Comparison of ENCODE assay signal across 20 mouse cellular contexts in genomic region chrX:13475382-13475781, GRCm38 (mm10). TPM values are rescaled to one million over a fixed set of nuclear protein-coding genes. Genes with fewer than 3 reads are reported as not detected.
DNase-seq lines count a peak whose midpoint lies in the region; ATAC-seq and TF ChIP-seq lines count a peak whose summit lies in the region.
"Had no signal": no experiment of that assay in that cellular context is flagged by ENCODE, and none has a peak within 500 bp of the region (broad histone marks: within the 10 kb centered on the region; RNA-seq: fewer than 3 reads in every experiment).

No protein-coding gene starts in this region.

- peak; percentile 37; the same call in 1 of the 2 replicates for ATAC-seq in limb, embryonic 14.5 days (ENCODE audit: low FRiP score, low read depth)
- 0 out of 2 replicates have a peak, but pooled peaks have one; percentile 44 for ATAC-seq in limb, embryonic 15.5 days (ENCODE audit: insufficient number of reproducible peaks, low FRiP score, low TSS enrichment, low read depth)
- ATAC-seq: activated CD4-positive, CD25-positive, alpha-beta regulatory T cell, adult 4 months; forebrain, embryonic 13.5 days; forebrain, embryonic 15.5 days; forebrain, postnatal 0 days; Patski had no signal

- no peak overlapping the region for H3K4me2 ChIP-seq in limb, embryonic 14.5 days (replicated peaks; ENCODE audit: low read depth, low read length, severe bottlenecking)
- no peak overlapping the region for H3K4me2 ChIP-seq in limb, embryonic 15.5 days
- H3K4me2 ChIP-seq: embryonic facial prominence, embryonic 13.5 days; forebrain, embryonic 13.5 days; forebrain, embryonic 15.5 days had no signal

- no peaks in the 10 kb centered on the region for H3K4me1 ChIP-seq in limb, embryonic 14.5 days (ENCODE audit: control insufficient read depth, insufficient read depth, low read length)
- no peaks in the 10 kb centered on the region for H3K4me1 ChIP-seq in limb, embryonic 10.5 days
- no peaks in the 10 kb centered on the region for H3K4me1 ChIP-seq in limb, embryonic 15.5 days
- H3K4me1 ChIP-seq in lung, adult 2 months (ENCODE audit: control insufficient read depth, insufficient read depth, low read length) = no peaks in the 10 kb centered on the region; the same call in none of the 2 replicates
- H3K4me1 ChIP-seq: embryonic facial prominence, embryonic 13.5 days; forebrain, embryonic 13.5 days; forebrain, embryonic 15.5 days had no signal

- no peak for DNase-seq in limb, embryonic 14.5 days (ENCODE audit: low spot score)
- DNase-seq in limb, embryonic 10.5 days (ENCODE audit: low spot score) = no peak
- DNase-seq in heart, adult 18-20 months = no peak
- DNase-seq in lung, adult 2 months = no peak
- DNase-seq: adrenal gland, adult 8-10 months; adrenal gland, postnatal 14 days; adrenal gland, postnatal 36 days; cerebellum, adult 11-12 months; cerebellum, adult 2 months; cerebellum, adult 9-10 months; cerebellum, postnatal 10 days; cerebellum, postnatal 25 days; forebrain, postnatal 0 days had no signal

- H3K9ac ChIP-seq in limb, embryonic 14.5 days (ENCODE audit: low read depth, low read length, severe bottlenecking) = no peak overlapping the region
- no peak overlapping the region for H3K9ac ChIP-seq in limb, embryonic 15.5 days
- H3K9ac ChIP-seq: embryonic facial prominence, embryonic 13.5 days; forebrain, embryonic 13.5 days; forebrain, embryonic 15.5 days; forebrain, postnatal 0 days had no signal

- no peak for TF ChIP-seq CTCF in lung, adult 2 months (IDR thresholded peaks at IDR 0.05; ENCODE audit: insufficient read depth, low read length)

- H3K4me3 ChIP-seq in limb, embryonic 14.5 days (replicated peaks; ENCODE audit: low read length) = no peak overlapping the region
- no peak overlapping the region for H3K4me3 ChIP-seq in limb, embryonic 10.5 days
- no peak overlapping the region for H3K4me3 ChIP-seq in limb, embryonic 15.5 days
- no peak overlapping the region for H3K4me3 ChIP-seq in lung, adult 2 months (replicated peaks; ENCODE audit: extremely low read depth, low read depth, low read length)
- H3K4me3 ChIP-seq: embryonic facial prominence, embryonic 13.5 days; forebrain, embryonic 13.5 days; forebrain, embryonic 15.5 days had no signal

- no peak for TF ChIP-seq POLR2A in limb, embryonic 14.5 days (IDR thresholded peaks at IDR 0.05; ENCODE audit: borderline replicate concordance, extremely low read depth, insufficient read depth, insufficient read length)
- TF ChIP-seq POLR2A in lung, adult 2 months (IDR thresholded peaks at IDR 0.05; ENCODE audit: borderline replicate concordance, extremely low read depth, low read depth, low read length) = no peak

- no peaks in the 10 kb centered on the region for H3K27me3 ChIP-seq in limb, embryonic 14.5 days (ENCODE audit: control insufficient read depth, insufficient read depth, low read length)
- H3K27me3 ChIP-seq in limb, embryonic 10.5 days (ENCODE audit: low read depth, poor library complexity, severe bottlenecking) = peaks cover 91% of the 10 kb centered on the region
- no peaks in the 10 kb centered on the region for H3K27me3 ChIP-seq in limb, embryonic 15.5 days
- H3K27me3 ChIP-seq: forebrain, embryonic 13.5 days; forebrain, embryonic 15.5 days had no signal

- no peaks in the 10 kb centered on the region for H3K36me3 ChIP-seq in limb, embryonic 14.5 days (ENCODE audit: control insufficient read depth, insufficient read depth, low read length)
- no peaks in the 10 kb centered on the region for H3K36me3 ChIP-seq in limb, embryonic 10.5 days
- no peaks in the 10 kb centered on the region for H3K36me3 ChIP-seq in limb, embryonic 15.5 days
- H3K36me3 ChIP-seq: embryonic facial prominence, embryonic 13.5 days; forebrain, embryonic 15.5 days had no signal

- H3K9me3 ChIP-seq in limb, embryonic 14.5 days (ENCODE audit: control insufficient read depth, low read length) = no peaks in the 10 kb centered on the region
- no peaks in the 10 kb centered on the region for H3K9me3 ChIP-seq in limb, embryonic 10.5 days (replicated peaks)
- no peaks in the 10 kb centered on the region for H3K9me3 ChIP-seq in limb, embryonic 15.5 days
- H3K9me3 ChIP-seq: embryonic facial prominence, embryonic 13.5 days; forebrain, embryonic 13.5 days; forebrain, embryonic 15.5 days had no signal

- H3K27ac ChIP-seq in limb, embryonic 14.5 days (replicated peaks; ENCODE audit: low read depth, low read length) = no peak overlapping the region
- H3K27ac ChIP-seq in limb, embryonic 10.5 days = no peak overlapping the region
- no peak overlapping the region for H3K27ac ChIP-seq in limb, embryonic 15.5 days
- H3K27ac ChIP-seq: embryonic facial prominence, embryonic 13.5 days; forebrain, embryonic 13.5 days; forebrain, embryonic 15.5 days had no signal

- WGBS in limb, embryonic 14.5 days = 38% methylated on average over 1 of the region's 1 CpGs
- 61% methylated on average over 1 of the region's 1 CpGs for WGBS in limb, embryonic 10.5 days
- 74% methylated on average over 1 of the region's 1 CpGs for WGBS in limb, embryonic 15.5 days
- WGBS in lung, adult 2 months = 63% methylated on average over 1 of the region's 1 CpGs

RNA-seq across cellular contexts. Expression of gene Nyx, which starts 9.5 kb away (rescaled TPM):
- polyA plus RNA-seq in limb, embryonic 14.5 days (2012; rRNA removed) = 0.10 and 0.12 TPM in 2 replicates
- 0.04 TPM in 1 of 2 replicates, not detected in the other for polyA plus RNA-seq in limb, embryonic 14.5 days (2014; fragmentation: Nextera tagmentation; extraction: Ambion mirVana)
- 0.04 and 0.08 TPM in 2 replicates for polyA plus RNA-seq in limb, embryonic 10.5 days (2016; fragmentation: Nextera tagmentation; extraction: Ambion mirVana)
- 0.04 and 0.07 TPM in 2 replicates for polyA plus RNA-seq in limb, embryonic 15.5 days (2015; fragmentation: Nextera tagmentation; extraction: Ambion mirVana)
- under 1 TPM; 0.23 to 0.27 TPM for total RNA-seq in heart, adult 18-20 months (2021)
- 0.72 and 0.92 TPM in 2 replicates for polyA plus RNA-seq in lung, adult 2 months (2012; rRNA removed)
- polyA plus RNA-seq: activated CD4-positive, CD25-positive, alpha-beta regulatory T cell, adult 4 months; embryonic facial prominence, embryonic 11.5 days; forebrain, embryonic 13.5 days had no signal
